Mouse (Mus musculus): ENCODE results near the gene Ypel3.

The Ypel3 gene

DNA sequence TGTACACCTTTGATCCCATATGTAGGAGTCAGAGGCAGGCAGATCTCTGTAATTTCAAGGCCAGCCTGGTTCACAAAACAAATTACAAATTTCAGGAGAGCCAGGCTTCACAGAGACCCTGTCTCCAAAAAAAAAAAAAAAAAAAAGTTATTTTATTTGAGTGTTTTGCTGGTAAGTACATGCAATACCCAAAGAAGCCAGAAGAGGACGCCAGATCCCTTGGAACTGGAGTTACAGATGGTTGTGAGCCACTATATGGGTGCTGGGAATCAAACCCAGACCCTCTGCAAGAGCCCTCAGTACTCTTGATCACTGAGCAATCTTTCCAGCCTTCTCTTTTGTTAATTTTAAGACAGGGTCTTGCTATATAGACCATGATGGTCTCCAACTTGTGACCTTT lies 42.1 kb downstream of the Ypel3 start:
- no peak for DNase-seq

DNA sequence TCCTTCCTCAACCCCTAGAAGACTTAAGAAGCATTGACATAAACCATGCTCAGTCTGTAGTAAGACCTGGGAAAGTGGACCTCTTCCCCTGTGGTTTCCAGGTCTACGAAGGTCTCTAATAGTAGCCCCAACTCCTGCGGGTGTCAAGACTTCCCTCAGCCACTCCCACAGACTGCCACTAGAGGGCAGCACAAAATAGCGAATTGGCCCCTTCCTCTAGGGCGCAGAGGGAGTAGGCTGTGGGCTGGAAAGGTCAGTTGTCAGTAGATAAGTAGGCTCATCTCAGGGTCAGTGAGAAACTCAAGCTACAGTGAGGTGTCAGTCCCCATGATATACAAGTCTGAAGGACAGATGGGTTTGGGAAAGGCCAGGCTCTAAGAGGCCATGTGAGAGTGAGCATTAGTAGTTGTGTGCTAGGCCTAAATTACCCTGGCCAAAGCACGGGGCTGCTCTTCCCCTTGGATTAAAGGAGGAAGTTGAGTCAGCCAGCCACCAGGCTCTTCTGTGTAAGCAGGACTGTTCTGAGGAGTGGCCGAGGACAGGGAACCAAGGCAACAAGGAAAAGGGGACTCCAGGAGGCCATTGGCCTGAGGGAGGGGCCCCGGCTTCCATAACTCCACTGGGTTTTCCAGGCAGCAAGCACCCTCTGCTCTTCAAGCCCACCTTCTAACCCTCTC lies 45.2 kb downstream of the Ypel3 start:
- DNase-seq, result peak; percentile 86

DNA sequence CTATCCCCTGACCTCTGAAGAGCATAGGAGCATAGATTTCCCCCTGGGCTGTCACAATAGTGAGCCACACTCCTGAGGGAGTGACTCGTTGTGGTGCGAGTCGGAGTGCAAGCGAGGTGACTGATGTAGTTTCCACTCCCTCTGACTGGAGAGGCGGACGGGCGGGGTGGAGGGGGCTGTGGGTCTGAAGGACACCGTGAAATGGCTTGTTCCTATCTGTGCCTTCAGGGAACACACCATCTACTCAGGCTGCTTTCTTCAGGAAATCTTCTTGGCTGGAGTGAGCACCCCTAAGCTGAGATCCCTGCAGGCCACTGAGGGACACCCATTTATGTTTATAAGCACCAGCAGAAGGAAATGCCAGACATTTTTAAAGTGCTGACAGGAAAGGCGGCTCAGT lies 46.0 kb downstream of the Ypel3 start:
- DNase-seq, result peak; percentile 13

DNA sequence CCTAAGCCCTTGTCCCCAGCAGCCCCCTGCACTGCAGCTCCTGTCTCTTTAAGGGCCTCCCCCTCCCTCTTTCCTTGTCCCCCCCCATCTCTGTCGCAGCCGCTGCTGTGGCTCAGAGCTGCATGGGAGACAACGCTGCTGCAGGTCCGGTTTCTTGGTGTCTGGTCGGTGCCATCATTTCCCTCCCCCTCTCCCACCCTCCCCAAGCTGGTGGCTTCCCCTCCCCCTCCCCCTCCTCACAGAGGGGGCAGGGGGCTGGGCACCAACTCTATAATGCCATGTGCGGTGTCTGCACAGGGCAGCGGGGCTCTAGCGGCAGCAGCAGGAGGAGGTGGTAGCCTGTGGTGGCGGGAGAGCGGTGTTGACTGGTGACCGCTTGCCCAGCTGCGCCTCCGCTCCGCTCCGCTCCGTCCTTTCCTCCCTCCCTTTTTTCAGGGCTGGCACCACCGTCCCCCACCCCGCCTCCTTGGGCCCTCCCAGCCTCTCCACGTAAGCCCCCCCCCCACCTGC lies 46.5 kb downstream of the Ypel3 start:
- no peak for DNase-seq

DNA sequence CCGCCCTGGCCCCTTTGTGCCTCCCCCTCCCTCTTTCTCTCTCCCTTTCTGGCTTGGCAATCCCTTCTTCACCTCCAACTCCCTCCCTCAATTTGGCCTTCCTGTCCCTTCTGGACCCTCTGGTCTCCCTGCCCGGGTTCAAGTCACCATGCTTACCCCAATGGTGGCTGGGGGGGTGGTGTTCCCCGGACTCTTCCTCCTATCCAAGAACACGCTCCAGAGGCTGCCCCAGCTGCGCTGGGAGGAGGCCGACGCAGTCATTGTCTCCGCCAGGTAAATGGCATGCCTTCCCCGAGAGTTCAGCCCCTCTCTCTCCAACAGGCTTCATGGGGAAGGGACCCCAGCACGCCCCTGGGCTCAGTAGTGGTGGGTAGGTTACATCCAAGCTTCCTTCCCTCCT lies 47.2 kb downstream of the Ypel3 start:
- DNase-seq, result no peak

DNA sequence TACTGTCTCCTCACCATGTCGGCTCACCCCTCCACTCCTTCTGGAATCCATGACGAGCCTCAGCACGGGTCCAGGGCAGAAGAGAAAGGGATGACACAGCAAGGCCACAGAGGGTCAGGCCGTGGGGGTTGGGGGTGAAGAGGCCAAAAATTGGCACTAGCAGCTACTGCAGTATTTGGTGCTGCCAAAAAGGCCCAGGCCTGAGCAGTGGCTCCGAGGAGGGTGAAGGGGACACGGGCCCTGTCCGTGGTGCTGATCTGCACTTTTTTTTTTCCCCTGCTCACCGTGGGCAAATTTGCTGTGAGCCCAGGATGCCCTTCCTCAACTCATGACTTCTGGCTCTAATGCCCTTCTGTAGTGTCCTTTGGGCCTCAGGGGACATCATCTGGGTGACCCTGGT lies 48.6 kb downstream of the Ypel3 start:
- DNase-seq, result no peak

DNA sequence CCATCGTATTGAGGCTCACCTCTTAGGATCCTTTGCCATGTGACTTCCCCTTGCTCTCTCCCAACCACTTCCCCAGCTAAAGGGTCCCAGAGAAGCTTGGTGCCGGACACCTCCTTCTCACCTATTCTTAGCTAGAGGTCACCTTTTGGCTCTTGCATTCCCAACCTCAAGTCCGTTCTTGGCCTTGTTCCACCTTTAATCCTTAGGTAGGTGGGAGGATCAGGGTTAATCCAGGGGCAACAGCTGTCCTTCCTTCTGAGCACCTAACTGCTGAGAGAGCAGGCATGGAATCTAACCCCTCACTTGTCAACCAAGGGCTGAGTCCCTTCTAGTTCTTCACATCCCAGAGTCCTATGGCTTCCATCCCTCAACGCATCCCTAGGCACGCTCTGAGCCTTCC lies 49.2 kb downstream of the Ypel3 start:
- no peak for DNase-seq
